Mouse (Mus musculus): Measurements from ENCODE around the gene Pank2.

- no peak for TF ChIP-seq CTCF (IDR thresholded peaks at IDR 0.05; ENCODE audit: low read depth)
- TF ChIP-seq EP300 (IDR thresholded peaks at IDR 0.05; ENCODE audit: low read depth) = no peak
Measured at GRCm38 (mm10) chr2:131344449-131344848, 82.2 kb downstream of the Pank2 start.

Data from liver, postnatal 0 days (tissue).